Mouse (Mus musculus): ENCODE results near the gene Nckap5.
"Not testable (repeated sequence)": the region's sequence is repeated elsewhere in the genome, so short reads cannot be mapped to it uniquely, and the experiment has no call there.

Nckap5 gene

DNA sequence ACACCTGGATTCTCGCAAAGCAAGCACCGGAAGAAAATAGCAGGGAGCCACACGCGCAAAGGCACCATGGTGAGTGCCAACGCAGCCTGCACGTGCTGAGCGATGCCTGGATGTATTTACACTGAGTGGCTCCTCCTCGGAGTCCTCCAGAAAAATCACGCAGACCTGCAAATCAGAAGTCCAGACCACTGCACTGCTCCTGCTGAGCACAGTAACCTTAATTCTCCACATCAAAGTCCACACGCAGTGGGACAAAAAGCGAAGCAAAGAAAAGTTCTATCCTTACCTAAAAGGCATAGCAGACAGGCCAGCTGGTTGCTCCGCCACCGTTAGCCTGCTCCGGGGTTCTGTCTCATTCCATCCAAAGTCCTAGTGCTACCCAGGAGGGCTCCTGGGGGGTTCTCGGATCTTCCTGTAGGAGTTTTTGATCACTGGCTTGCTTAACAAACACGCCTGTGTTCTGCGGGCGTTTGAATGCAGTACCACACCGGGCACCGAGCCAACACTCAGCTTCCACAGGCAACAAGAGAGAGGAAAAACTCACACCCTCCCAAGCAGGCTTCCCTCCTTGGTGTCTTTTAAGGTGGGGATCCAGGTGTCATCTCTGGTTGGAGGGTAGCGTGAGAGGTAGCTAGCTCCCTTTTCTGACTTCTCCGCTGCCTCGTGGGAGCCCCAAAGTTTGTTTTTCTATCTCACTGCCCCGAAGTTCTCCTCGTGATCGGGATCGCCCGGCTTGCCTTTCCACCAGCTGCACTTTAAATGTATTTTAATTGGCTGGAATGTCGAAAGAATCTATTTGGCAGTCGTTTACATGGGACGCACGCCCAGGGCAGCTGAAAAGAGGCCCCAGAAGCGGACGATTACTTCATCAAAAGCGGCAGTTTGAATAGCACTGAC, at the start of gene Nckap5:
TSS of gene Nckap5 (minus strand) at position 769 of the 897 bp plus-strand sequence.
- peak; percentile 50 for DNase-seq (ENCODE audit: low read depth, low spot score)

DNA sequence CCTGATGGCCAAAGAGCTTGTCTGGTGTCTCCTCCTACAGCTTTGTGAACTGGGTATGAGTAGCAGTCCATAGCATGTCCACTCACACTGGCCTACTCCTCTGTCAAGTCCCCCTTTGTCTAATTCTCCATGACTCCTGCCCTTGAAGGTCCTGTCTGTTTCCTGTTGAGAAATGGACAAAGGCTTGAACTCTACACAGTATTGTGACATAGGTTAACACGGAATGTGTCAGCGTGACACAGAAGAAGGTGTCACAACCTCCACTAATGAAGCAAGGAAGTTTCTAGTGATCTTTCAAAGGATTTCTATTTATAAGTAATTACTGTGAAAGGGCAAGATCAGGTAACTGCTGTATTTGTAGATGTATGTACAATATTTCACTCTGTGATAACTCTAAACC, 46.9 kb upstream of the Nckap5 start:
- no peak for DNase-seq (ENCODE audit: low read depth, low spot score)

DNA sequence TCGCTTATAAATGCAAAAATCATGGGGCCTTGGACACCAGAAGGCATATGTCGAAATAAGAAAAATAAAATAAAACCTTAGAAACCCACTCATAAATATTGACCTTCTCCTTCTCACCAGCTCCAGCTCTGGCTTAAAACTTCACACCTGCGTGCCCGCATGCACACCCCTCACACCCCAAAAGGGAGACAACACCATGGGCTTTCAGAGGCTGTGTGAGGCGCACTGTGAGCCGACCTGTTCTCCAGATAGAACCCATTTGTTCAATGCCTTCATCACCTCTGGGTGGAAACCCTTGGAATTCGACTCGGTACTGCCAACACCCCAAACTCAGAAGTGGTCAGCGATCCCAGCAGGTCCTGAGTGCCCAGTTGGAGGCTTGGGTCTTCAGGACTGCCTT, 37.8 kb upstream of the Nckap5 start:
- DNase-seq (ENCODE audit: low read depth, low spot score), result no peak

DNA sequence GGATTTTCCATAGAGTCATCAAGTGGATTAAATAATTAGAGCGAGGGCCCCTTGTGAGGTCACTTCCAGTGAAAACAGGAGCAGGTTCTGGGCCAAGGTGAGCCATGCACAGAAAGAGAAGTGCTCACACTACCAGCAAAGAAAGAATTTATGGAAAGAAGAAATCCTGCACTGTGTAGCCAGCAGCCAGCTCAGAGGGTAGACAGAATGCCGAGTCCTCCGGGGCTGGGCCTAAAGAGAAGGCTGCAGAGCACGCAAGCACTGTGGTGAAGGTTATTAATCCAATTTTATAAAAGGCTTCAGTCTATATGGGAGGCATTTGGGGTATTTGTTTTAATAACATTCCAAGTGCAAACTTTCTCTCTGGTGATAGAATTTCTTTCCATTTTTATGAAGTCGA, 37.3 kb upstream of the Nckap5 start:
- no peak for DNase-seq (ENCODE audit: low read depth, low spot score)

DNA sequence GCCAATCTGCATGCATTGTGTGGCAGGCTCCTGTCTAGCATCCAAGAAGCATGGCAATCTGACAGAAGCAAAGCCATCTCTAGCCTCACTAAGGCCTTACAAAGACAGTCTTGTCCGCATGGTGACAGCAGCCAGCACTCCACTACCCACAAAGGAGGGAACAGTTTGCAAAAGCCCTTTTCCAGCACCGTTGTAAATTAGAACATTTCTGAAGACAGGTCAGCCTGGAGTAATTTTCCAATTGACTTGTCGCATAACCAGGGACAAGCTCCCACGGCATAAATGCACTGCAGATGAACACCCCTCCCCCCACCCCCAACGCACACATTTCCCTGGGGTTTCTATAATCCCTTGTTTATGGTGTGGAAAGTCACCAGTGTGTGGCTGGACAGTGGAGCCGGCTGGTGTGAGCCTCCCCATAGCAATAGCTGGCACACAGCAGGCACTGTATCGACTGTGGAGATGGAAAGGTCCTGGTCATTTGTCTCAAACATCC, 35.0 kb upstream of the Nckap5 start:
- DNase-seq (ENCODE audit: low read depth, low spot score), result peak; percentile 58

DNA sequence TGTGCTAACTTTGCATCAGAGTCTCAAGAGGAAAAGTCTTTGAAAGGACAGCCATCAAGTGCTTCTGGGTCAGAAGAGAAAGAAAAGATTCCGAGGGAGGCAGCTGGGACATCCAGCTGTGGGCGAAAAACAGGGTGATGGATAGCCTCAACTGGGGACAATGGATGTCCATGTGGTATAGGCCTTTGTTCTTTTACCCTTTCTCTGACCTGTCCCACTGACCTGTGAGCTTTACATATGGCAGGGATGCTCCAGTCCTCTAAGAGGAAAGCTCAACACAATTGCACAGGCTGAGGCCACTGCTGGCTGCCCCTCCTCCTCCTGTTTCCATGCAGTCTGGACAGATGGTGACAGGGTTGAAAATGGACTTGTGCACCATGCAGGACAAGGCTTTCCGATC, 31.2 kb upstream of the Nckap5 start:
- no peak for DNase-seq (ENCODE audit: low read depth, low spot score)

DNA sequence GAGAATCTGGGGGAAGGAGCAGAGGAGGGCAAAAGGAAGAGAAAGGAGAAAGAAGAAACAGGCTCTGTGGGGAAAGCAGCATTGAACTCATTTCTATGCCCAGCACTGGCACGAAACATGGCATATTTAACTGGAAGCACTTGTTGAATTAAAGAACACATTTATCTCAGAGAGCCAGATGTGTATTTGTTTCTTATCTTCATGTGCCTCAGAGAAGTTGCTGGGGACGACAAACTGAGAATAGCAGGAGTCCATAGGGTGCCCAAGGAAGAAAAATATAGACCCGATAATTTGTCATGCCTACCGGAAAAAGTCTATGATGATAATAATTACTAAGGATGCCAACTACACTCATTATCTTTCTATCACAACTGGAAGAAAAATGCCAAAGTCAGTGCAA, 29.9 kb upstream of the Nckap5 start:
- no peak for DNase-seq (ENCODE audit: low read depth, low spot score)

DNA sequence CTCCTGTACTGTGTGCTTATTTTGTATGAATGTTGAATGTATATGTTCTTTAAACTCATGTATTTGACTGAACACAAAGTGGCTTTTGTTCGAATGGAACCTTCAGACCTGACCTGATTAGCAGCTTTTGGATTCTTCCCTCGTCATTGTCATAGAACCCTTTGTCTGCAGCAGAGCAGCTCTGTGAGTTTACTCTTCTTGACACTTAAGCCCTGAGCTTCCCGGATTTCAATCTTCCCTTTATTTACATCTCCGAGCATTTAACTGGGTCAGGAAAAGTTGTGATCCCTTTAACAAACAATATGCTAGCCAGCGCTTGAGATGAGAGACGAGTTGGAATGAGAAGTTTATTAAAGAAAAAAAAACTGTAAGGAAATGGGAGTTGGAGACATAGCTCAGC, 18.9 kb upstream of the Nckap5 start:
- DNase-seq (ENCODE audit: low read depth, low spot score), result no peak

DNA sequence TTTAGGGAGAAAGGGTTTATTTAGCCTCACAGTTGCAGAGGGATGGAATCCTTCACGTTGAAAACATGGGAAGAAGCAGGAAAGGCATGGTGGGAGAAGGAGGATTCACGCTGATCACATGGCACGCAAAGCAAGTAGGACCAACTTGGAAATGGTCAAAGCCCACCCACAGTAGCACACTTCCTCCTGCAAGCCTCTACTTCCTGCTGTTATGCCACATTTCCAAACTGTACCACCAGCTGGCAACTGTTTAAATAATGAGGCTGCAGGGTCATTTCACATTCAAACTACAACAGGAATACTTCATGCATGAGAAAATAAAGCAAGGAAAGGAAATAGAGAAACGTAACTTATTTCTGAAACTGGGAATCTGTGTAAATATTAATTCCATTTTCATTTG, 15.7 kb upstream of the Nckap5 start:
- DNase-seq (ENCODE audit: low read depth, low spot score), result no peak

DNA sequence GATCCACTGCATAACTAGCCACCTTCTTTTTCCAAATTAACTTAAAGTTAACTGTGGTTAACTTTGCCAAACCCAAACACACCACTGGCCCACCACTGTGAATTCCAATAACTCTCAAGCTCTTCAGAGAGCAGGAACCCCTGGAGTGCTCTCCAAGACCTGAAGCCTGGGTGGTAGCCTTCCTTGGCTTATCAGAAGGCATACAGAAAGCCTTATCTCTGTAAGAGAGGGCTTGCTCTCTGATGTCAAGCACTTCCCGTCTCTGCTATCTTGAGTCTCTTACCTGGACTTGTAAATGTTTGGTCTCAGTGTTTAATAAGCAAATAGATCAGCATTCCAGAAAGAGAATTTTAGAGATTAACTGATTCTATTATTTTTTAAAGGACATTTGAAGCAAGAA, 2.3 kb upstream of the Nckap5 start:
- no peak for DNase-seq (ENCODE audit: low read depth, low spot score)

DNA sequence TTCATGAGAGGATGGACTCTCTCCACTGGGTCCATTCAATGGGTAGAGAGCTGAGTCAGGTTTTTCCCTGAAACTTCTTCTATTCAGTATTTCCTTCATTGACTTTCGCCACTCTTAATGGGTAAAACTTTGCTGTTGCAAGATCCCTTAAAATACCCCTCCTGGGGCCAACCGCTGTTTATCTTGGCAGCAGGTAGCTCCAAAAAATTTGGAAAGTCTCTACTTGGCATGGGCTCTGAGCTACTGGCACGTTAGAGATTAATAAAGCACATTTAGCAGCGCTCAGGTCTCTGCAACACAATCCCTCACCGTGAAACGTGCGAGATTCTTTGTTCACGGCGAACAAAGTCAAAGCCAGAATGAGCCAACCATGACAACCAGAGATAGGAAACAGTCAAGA, 1.6 kb downstream of the Nckap5 start:
- no peak for DNase-seq (ENCODE audit: low read depth, low spot score)

DNA sequence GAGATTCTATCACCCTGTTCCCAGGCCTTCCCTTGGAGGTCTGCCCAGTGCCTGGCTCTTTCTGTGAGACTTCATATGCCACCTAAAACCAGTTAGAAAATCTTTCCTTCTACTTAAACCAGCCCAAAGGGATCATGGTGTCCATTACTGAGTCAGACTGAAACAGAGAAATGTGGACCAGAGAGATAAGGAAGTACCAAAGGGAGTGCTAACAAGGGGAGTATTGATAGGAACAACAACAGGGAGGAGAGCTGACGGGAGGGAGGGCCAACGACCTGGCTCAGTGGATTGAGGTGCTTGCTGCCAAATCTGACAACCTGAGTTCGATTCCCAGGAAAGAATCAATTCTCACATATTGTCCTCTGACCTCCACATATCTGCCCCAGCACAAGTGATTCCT, 5.8 kb downstream of the Nckap5 start:
- no peak for DNase-seq (ENCODE audit: low read depth, low spot score)

DNA sequence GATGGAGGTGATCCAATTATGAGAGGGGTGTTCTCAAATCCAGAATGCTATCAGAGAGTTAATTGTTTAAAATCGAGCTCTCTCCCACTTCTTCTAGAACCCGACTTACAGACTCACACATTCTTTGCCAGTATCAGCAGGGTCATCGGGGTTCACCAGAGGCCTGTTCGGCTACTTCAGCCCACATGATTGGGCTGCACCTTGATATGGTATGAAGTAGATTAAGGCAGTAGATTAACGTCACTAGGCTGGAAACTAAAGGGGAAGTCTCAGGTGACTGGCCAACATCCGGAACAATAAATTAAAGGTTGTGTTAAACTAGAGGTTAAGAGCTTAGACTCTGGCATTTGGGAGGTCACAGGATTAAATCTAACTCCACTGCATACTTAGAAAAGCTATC, 8.4 kb downstream of the Nckap5 start:
- DNase-seq (ENCODE audit: low read depth, low spot score), result no peak

DNA sequence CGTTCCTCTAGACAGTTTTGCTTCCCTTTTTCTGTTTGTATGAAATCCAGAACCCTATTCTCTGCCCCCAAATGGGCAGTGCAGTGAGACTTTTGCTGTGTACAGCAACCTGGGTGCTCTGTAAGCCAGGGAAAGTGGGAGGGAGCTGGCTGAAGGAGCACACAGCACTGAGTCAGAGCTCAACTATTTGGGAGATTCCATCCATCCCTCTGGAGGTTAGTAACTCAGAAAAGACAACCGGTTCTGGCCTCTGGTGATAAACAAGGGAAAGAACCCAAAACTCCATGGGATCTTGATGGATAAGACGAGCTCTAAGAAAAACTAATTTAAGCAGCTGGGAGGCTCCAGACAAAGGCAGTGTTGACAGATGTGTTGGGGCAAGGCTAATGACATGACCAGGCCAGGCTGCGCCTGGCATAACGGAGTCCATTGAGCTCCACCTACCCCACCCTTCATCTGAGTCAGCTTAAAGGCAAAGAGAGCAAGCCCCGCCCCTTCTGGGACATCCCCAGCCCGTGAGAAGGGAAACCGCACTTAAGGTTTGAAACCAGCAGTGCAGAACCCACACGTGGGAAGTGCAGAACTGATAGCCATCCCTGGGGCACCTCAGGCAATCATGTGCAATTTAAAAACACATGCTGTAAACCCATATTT, 13.1 kb downstream of the Nckap5 start:
- no peak for DNase-seq (ENCODE audit: low read depth, low spot score)

DNA sequence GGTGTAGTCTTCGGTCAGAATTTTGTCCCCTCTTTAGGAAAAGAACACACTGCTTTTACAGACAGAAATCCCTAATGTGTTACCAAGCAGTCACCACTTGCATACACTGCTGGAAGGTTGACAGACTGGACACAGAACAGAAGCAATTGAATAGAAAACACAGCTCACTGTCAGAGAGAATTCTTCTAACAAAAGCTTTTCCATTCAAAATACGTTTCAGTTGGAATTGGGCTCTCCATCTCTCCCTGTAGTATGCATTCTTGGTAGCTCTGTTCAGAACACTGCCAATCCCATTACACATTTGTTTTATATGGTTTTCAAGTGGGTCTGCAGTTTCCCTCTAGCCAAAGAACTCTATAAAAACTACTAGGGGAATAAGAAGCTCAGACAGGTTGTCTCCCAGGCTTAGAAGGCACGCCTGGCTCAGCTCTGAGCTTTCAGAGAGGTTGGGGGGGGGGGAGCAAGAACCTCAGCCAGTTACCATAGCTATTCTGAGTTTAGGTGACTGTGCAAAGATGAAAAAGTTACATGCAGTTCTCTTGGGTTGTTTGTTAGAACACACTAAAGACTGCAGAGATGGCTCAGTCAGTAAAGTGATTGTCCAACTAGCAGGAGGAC, 23.5 kb downstream of the Nckap5 start:
- no peak for DNase-seq (ENCODE audit: low read depth, low spot score)

DNA sequence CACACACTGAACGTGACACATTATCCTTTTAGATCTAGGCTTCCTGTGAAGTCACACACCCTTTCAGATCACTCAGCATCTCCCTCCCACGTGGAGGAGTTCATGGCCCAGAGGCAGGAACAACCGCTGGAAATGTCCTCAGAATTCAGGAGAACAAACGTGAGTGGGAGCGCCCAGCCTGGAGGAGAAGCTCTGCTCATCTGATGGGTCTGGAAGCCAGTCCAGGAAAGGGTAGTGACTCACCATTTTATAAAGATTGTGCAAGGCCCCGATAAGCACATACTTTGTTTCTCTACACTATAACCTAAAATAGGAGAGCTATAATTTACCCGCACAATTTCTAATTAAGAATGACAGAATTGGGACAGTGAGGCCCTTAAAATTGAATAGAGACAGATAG, 24.1 kb downstream of the Nckap5 start:
- no peak for DNase-seq (ENCODE audit: low read depth, low spot score)

DNA sequence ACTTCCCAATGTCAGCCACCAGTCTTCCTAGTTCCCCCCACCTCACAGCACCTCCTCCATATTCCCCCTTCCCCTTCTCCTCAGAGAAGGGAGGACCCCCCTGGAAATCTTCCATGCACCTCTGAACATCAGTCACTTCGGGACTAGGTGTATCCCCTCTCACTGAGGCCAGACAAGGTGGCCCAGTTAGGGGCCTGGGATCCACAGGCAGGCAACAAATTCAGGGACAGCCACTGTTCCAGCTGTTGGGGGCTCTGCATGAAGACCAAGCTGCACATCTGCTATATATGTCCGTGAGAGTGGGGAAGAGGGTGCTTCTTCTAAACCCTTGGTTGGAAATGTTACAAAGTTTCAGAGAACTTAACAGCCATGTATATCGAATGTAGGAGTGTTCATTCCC, 28.2 kb downstream of the Nckap5 start:
- DNase-seq (ENCODE audit: low read depth, low spot score), result no peak

DNA sequence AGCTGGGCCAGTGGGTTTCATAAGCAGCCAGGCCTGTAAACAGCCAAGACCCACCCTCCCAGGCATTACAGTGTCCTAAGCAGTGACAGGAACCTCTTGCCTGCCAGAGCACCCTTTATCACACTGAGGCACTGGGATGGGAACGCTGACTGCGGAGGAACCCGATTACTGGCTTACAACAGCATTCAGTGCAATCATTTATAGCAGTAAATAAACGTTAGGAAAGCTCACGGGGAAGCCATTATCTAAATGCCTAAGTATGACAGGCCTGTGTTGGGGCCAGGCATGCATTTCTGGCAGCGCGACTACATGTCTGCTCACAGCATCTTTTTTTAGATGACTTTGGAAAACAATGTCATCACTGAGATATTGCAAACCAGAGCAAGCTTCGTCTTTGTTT, 28.9 kb downstream of the Nckap5 start:
- no peak for DNase-seq (ENCODE audit: low read depth, low spot score)

DNA sequence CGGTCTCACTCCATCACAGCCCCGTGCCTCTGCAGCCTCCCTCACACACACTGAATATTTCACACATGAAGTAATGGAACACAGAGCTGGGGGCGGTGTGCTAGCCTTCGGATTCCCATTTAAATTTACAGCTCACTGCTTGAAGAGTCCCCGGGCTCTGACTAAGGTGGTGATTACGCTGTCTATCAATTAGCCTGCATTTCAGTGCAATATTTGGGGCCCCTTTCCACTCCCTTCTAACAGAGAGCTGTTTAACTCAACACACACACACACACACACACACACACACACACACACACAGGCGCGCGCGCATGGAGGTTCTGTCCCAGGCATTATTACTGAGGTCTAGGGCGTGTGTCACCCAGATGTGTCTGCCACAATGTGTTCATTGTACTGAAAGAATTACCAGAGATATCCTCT, 31.2 kb downstream of the Nckap5 start:
- DNase-seq (ENCODE audit: low read depth, low spot score), result no peak

DNA sequence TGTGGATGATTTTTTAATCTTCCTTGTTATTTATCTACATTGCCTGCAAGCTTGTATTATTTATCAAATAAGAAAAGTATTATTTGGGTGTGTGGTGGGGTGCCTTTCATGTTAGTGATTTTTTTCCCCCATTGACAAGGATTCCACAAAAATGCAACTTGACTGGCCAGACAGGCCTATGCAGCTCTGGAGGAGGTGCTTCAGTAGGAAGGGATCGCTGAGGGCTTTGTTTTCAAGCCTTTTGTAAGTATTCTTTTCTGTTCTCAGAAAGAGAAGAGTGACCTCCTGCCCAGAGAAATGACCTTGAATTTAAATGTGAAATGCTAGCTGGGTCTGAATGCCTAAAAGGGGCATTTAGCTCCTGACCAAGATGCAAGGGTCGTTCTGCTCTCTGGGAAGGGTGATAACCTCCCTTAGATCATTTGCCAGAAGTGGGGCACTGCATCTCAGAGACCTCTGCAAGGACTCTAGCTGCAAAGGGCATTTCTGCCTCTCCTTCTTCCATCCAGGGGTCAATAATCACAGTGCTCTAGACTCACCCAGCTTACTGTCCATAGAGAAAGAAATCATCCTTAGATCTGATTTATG, 50.2 kb downstream of the Nckap5 start:
- not testable (repeated sequence) for DNase-seq (ENCODE audit: low read depth, low spot score)

DNA sequence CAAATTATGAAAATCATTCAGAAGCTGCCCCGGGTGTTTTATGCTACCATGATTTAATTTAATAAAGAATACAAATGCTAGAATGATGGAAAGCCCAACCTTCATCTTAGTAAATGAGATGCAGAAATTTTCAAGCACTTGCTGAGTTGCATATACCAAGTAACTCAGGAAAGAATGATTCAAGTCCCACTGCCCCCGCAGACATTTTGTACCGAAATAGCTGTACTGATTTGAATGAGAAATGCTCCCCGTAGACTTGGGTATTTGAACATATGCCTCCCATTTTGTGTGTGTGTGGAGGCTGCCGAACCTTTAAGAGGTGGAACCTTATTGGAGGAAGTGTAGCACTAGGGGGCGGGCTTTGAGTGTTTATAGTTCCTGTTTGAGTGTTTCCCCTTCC, 56.7 kb downstream of the Nckap5 start:
- not testable (repeated sequence) for DNase-seq (ENCODE audit: low read depth, low spot score)

DNA sequence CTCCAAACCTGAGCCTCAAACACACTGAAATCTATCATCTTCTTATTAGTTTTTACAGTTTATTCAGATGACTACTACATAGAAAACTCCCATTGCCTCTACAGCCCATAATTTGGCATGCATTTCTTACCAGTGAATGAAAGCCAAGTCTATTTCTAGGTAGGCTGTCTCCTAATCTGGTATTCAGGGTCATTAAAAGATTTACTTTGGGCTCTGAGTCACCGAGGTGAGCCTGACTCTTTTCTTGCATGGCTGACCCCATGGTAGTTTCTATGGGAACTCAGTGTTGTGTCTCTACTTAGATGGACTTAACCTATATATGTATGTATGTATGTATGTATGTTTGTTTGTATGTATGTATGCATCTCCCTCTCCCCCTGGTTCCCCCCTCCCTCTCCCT, 63.6 kb downstream of the Nckap5 start:
- DNase-seq (ENCODE audit: low read depth, low spot score), result no peak
